Mouse (Mus musculus) midbrain, embryonic 16.5 days (tissue): ENCODE measurements at regions not wholly inside any gene's neighbourhood (a gene's known extent, or its start where the extent isn't known, plus 50 kb on each side); places are given as distances from the start of the nearest gene placed in this dataset.

Experiments
- ATAC-seq: fragments of 200-750 bp; cut with Nextera tagmentation; 2 replicates; pipeline ENCODE4 v1.8.0; 2017; ENCODE audit warnings: moderate TSS enrichment
- H3K27ac ChIP-seq: fragments of 300-500 bp; sonication (generic); 2 replicates; pipeline ENCODE4 v1.5.1; 2014; ENCODE audit warnings: mild to moderate bottlenecking, low read length, mixed read lengths
- H3K27me3 ChIP-seq: fragments of 300-500 bp; sonication (generic); 2 replicates; pipeline ENCODE4 v1.6.1; 2014; ENCODE audit warnings: low read depth, low read length, mixed read lengths; ENCODE audit not compliant: control insufficient read depth, insufficient read depth
- H3K36me3 ChIP-seq: fragments of 300-500 bp; sonication (generic); 2 replicates; pipeline ENCODE4 v1.6.1; 2014; ENCODE audit warnings: mild to moderate bottlenecking, low read length, moderate library complexity, mixed read lengths; ENCODE audit not compliant: control insufficient read depth, insufficient read depth
- H3K4me1 ChIP-seq: fragments of 300-500 bp; sonication (generic); 2 replicates; pipeline ENCODE4 v1.6.1; 2014; ENCODE audit warnings: mild to moderate bottlenecking, low read length, mixed read lengths; ENCODE audit not compliant: control insufficient read depth, insufficient read depth
- H3K4me2 ChIP-seq: fragments of 300-500 bp; sonication (generic); 2 replicates; pipeline ENCODE4 v1.6.1; 2014; ENCODE audit warnings: mild to moderate bottlenecking, low read length, mixed read lengths
- H3K4me3 ChIP-seq: fragments of 300-500 bp; sonication (generic); 2 replicates; pipeline ENCODE4 v1.5.1; 2014; ENCODE audit warnings: low read depth, mild to moderate bottlenecking, low read length, moderate library complexity, mixed read lengths
- H3K9ac ChIP-seq: fragments of 300-500 bp; sonication (generic); 2 replicates; pipeline ENCODE4 v1.6.1; 2014; ENCODE audit warnings: low read depth, low read length, mixed read lengths
- H3K9me3 ChIP-seq: fragments of 300-500 bp; sonication (generic); replicated peaks from 2 replicates; pipeline ENCODE4 v1.6.1; 2014; ENCODE audit warnings: mild to moderate bottlenecking, low read length, mixed read lengths; ENCODE audit not compliant: control insufficient read depth, poor library complexity, severe bottlenecking
- WGBS: fragments of 180-500 bp; shearing (Covaris S2); extraction: QIAGEN DNeasy Blood & Tissue Kit; methylation state at CpG from one replicate; pipeline ENCODE4 v1.1.7; 2014; 5-methylcytosine and 5-hydroxymethylcytosine counted together

DNA sequence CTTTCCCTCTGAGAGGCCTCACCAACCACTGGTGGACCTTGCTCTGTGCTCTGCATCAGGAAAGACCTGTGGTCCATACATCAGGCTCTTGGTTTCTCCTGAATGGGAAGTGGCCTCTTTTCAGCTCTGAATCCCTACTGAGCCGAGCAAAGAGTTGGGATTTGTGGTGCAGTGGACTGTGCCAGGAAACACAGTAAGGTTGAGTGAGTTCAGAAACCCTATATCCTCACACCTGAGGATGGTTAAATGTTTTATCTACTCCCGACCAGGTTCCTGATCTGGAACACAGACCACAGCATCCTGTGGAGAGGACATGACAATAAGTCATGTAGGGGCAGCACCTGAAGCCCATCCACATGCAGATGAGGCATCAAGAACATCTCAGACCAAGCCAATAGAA lies 73.4 kb upstream of the Tprg start:
- H3K4me2 ChIP-seq = no peak overlapping the region
- H3K4me1 ChIP-seq = no peaks in the 10 kb centered on the region
- H3K27me3 ChIP-seq = no peaks in the 10 kb centered on the region
- H3K4me3 ChIP-seq = no peak overlapping the region
- no peak overlapping the region for H3K27ac ChIP-seq
- H3K9ac ChIP-seq = no peak overlapping the region
- no peak for ATAC-seq
- H3K9me3 ChIP-seq = no peaks in the 10 kb centered on the region
- H3K36me3 ChIP-seq = no peaks in the 10 kb centered on the region
- 47% methylated on average over 2 of the region's 2 CpGs for WGBS

DNA sequence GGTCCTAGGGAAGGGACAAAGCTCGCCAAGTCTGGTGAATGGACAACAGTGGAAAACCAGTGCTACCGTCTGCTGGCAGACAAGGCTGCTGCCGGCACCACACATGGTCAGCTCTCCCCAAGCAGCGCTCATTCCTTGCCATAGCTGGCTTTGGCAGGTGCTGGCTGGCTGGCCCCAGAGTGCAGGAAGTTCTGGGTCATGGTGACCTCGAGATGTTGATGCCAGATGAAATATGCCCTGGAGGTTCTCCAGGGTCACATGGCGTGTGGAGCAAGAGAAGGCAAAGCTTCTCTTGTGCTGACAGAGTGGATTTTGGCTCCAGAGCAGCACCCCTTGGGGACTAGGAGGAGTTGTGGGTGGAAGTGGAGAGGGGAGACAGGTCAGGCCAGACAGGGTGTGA lies 66.1 kb upstream of the Tprg start:
- Histone ChIP-seq H3K27me3 (no peaks in the 10 kb centered on the region), H3K9ac (no peak overlapping the region), H3K4me2 (no peak overlapping the region), H3K4me3 (no peak overlapping the region), H3K36me3 (no peaks in the 10 kb centered on the region), H3K9me3 (no peaks in the 10 kb centered on the region), H3K27ac (no peak overlapping the region), H3K4me1 (no peaks in the 10 kb centered on the region)
- ATAC-seq = no peak
- 89% methylated on average over 6 of the region's 6 CpGs for WGBS

GRCm38 (mm10) chr16:25224801-25225200 lies 61.8 kb upstream of the Tprg start:
- Histone ChIP-seq H3K4me3 (no peak overlapping the region), H3K4me2 (no peak overlapping the region), H3K27me3 (no peaks in the 10 kb centered on the region), H3K9me3 (no peaks in the 10 kb centered on the region), H3K27ac (no peak overlapping the region), H3K4me1 (no peaks in the 10 kb centered on the region), H3K36me3 (no peaks in the 10 kb centered on the region), H3K9ac (no peak overlapping the region)
- no peak for ATAC-seq
